Mouse (Mus musculus): Measurements from ENCODE around the gene Mtch2. TPM values are rescaled to one million over a fixed set of nuclear protein-coding genes. Genes with fewer than 3 reads are reported as not detected.

Gene Mtch2
- polyA plus RNA-seq (2014; fragmentation: Nextera tagmentation; extraction: Ambion mirVana): 220 and 227 TPM in 2 replicates

DNA sequence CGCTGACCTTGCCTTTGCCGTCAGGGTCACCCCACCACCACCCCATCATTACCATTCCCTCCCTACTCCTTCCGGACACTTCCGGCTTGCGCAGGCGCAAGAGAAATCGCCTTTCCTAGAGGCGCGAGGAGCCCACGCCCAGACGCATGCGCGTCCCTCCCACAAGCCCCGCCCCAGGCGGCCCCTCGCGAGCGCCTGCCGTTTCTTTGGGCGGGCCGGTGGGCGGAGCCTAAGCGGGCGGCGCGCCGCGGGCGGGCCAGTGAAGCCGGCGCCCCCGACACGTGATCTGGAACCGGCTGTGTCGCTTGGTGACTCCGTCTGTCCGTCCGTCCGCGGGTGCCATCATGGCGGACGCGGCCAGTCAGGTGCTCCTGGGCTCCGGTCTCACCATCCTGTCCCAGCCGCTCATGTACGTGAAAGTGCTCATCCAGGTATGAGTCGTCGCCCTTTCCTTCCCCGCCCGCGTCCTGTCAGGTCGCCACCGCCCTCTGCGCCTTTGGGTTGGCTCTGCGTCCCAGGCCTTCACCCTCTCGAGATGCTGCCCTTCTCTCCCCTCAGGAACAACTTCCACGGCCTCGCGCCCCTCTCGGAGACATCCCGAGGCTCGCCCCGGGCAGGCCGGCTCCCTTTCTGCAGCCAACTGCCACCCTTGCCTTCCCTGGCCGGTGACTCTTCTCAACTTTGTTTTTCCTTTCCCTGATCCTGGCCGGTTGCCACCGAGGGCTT is at the start of gene Mtch2:
Gene Mtch2 (plus strand): TSS at position 201 of the 726 bp plus-strand sequence.
- peak; percentile 96 for ATAC-seq (ENCODE audit: insufficient number of reproducible peaks, low FRiP score, low TSS enrichment, low read depth)
- WGBS: under 1% methylated on average over 61 of the region's 67 CpGs
- no peaks in the 10 kb centered on the region for H3K4me1 ChIP-seq (ENCODE audit: control insufficient read depth, insufficient read depth, low read length)
- H3K4me2 ChIP-seq (ENCODE audit: low read depth, severe bottlenecking): peak within 1 kb of the TSS; percentile 57
- peaks cover 2% of the 10 kb centered on the region; the same call in 1 of the 2 replicates for H3K36me3 ChIP-seq (ENCODE audit: control insufficient read depth, insufficient read depth, low read length)
- H3K4me3 ChIP-seq (ENCODE audit: low read depth, low read length): peak within 1 kb of the TSS; percentile 86
- H3K27ac ChIP-seq (replicated peaks; ENCODE audit: low read depth, low read length): peak within 1 kb of the TSS; percentile 36; the same call in 1 of the 2 replicates
- peak within 1 kb of the TSS; percentile 81 for H3K9ac ChIP-seq (ENCODE audit: low read length)
- H3K9me3 ChIP-seq (ENCODE audit: control insufficient read depth, low read length): no peaks in the 10 kb centered on the region
- peak; percentile 97 for DNase-seq (ENCODE audit: low spot score)
- H3K27me3 ChIP-seq (ENCODE audit: control insufficient read depth, insufficient read depth, low read length): no peaks in the 10 kb centered on the region

DNA sequence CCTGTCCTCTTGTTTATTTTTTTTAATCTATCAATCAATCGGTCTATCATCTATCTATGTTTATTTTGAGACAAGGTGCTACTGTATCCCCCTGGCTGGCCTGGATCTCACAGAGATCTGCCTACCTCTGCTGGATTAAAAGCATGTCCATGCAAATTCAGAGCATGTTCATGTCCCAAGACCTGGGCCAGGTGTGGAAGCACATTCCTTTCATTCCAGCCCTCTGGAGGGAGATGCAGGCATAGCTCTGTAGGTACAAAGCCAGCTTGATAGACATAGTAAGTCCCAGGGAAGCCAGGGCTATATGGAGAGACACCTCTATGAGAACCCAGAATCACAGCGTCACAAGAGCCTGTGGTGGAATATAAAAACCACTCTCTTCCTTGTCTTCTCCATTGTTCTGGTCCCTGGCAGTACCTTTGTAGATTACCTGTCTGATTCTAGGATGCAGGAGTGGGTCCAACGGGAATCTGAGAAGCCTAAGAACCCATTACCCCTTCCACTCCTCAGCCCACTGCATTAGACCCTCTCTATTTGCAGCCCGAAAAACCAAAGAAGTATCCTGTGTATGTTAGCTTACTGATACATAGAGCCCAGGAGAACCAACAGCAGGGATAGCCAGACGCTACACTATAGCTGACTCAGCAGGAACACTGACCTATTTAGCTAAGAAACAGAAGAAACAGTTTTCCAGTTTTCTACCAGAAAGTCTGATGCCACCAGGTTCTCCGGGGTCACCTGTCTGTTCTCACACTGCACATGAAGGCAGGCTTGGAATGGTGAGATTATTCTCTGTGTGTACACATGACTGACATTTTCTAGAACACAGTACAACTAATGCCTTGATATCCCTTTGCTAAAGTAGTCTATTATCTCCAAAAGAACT is 38.5 kb upstream of the Mtch2 start:
- H3K27ac ChIP-seq (replicated peaks; ENCODE audit: low read depth, low read length): no peak overlapping the region
- H3K36me3 ChIP-seq (ENCODE audit: control insufficient read depth, insufficient read depth, low read length): no peaks in the 10 kb centered on the region
- DNase-seq (ENCODE audit: low spot score) (no peak), ATAC-seq (ENCODE audit: insufficient number of reproducible peaks, low FRiP score, low TSS enrichment, low read depth) (no peak)
- H3K4me1 ChIP-seq (ENCODE audit: control insufficient read depth, insufficient read depth, low read length): no peaks in the 10 kb centered on the region
- no peaks in the 10 kb centered on the region for H3K9me3 ChIP-seq (ENCODE audit: control insufficient read depth, low read length)
- WGBS: 84% methylated on average over 6 of the region's 6 CpGs
- no peak overlapping the region for H3K4me3 ChIP-seq (ENCODE audit: low read depth, low read length)
- no peaks in the 10 kb centered on the region for H3K27me3 ChIP-seq (ENCODE audit: control insufficient read depth, insufficient read depth, low read length)
- no peak overlapping the region for H3K4me2 ChIP-seq (ENCODE audit: low read depth, severe bottlenecking)
- H3K9ac ChIP-seq (ENCODE audit: low read length): no peak overlapping the region

DNA sequence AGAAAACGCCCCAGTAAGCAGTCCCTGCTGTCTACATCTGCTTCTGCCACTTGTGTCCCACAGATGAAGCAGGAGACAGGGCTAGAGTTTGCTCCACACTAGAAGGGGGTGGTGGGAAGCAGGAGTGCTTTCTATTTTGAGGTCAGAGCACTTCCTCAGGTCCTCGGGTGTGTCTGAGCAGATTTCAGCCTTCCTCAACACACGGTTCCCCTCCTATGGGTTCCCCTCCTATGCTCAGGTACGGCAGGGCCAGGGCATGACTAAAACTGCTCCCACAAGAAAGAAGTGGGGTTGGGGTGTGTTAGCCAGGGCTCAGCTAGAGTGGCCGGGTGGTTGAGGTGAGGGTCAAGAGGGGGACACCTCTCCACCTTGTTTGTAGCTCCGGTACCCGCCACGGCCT is 36.2 kb upstream of the Mtch2 start:
- no peak overlapping the region for H3K4me2 ChIP-seq (ENCODE audit: low read depth, severe bottlenecking)
- ATAC-seq (ENCODE audit: insufficient number of reproducible peaks, low FRiP score, low TSS enrichment, low read depth): no peak
- H3K27me3 ChIP-seq (ENCODE audit: control insufficient read depth, insufficient read depth, low read length): no peaks in the 10 kb centered on the region
- H3K9ac ChIP-seq (ENCODE audit: low read length): no peak overlapping the region
- 88% methylated on average over 8 of the region's 8 CpGs for WGBS
- DNase-seq (ENCODE audit: low spot score): no peak
- H3K9me3 ChIP-seq (ENCODE audit: control insufficient read depth, low read length): no peaks in the 10 kb centered on the region
- no peaks in the 10 kb centered on the region for H3K36me3 ChIP-seq (ENCODE audit: control insufficient read depth, insufficient read depth, low read length)
- no peak overlapping the region for H3K4me3 ChIP-seq (ENCODE audit: low read depth, low read length)
- no peak overlapping the region for H3K27ac ChIP-seq (replicated peaks; ENCODE audit: low read depth, low read length)
- H3K4me1 ChIP-seq (ENCODE audit: control insufficient read depth, insufficient read depth, low read length): no peaks in the 10 kb centered on the region

DNA sequence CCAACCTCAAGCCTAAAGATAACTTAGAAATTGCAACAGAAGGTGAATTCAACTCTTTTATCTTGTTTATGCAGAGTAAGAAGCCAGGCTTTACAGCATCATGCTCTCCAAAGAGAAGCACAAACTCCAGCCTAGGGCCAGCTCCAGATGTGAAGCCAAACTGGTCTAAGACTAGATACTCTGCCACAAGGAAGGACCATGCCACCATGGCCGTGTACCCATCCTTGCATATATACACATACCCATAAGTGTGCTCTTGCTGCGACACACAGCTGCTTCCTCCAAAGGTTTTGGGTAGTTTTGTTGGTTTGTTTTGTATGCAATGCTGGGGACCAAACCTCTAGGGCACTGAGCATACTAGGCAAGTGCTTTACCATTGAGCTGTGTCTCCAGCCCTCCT is 31.7 kb upstream of the Mtch2 start:
- DNase-seq (ENCODE audit: low spot score) (no peak), ATAC-seq (ENCODE audit: insufficient number of reproducible peaks, low FRiP score, low TSS enrichment, low read depth) (no peak)
- Histone ChIP-seq H3K27ac (replicated peaks; ENCODE audit: low read depth, low read length) (no peak overlapping the region), H3K36me3 (ENCODE audit: control insufficient read depth, insufficient read depth, low read length) (no peaks in the 10 kb centered on the region), H3K9ac (ENCODE audit: low read length) (no peak overlapping the region), H3K4me2 (ENCODE audit: low read depth, severe bottlenecking) (no peak overlapping the region), H3K9me3 (ENCODE audit: control insufficient read depth, low read length) (no peaks in the 10 kb centered on the region), H3K4me3 (ENCODE audit: low read depth, low read length) (no peak overlapping the region), H3K4me1 (ENCODE audit: control insufficient read depth, insufficient read depth, low read length) (no peaks in the 10 kb centered on the region), H3K27me3 (ENCODE audit: control insufficient read depth, insufficient read depth, low read length) (no peaks in the 10 kb centered on the region)
- 89% methylated on average over 2 of the region's 2 CpGs for WGBS

DNA sequence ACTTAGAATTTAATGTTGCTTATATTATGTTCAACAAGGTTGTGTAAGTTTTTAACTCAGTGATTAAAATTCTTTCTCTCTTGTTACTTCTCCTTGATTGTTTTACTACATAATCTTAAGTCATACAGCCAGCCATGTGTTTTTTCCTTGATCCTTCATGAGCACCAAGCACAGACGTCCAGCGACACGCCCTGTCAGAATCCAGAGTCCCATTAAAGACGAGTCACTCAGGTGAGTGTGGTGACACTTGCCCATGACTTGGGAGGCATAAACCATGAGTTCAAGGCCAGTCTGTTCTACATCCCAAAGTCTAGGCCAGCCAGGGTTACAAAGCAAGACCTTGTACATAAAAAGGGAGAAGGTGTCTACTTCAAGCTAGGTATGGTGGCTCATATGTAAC is 30.8 kb upstream of the Mtch2 start:
- Histone ChIP-seq H3K9ac (ENCODE audit: low read length) (no peak overlapping the region), H3K4me1 (ENCODE audit: control insufficient read depth, insufficient read depth, low read length) (no peaks in the 10 kb centered on the region)
- DNase-seq (ENCODE audit: low spot score): no peak

DNA sequence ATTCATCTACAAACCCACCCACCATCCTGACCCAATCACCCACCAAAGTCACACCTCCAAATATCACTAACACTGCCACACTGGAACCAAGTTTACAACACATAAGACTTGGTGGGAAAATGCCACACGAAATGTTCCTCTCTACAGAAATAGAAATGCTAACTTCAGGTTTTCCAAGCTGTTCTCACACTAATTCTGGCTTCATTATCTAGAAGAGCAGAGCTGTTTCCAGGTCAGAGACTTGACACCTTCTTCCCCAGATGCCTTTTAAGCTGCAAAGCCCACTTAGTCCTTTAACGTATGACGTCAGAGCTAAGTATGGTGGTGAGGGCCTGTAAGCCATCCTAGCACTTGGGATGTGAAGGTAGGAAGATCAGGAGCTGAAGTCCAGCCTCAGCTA is 28.2 kb upstream of the Mtch2 start:
- ATAC-seq (ENCODE audit: insufficient number of reproducible peaks, low FRiP score, low TSS enrichment, low read depth) (no peak), DNase-seq (ENCODE audit: low spot score) (no peak)
- Histone ChIP-seq H3K9ac (ENCODE audit: low read length) (no peak overlapping the region), H3K27ac (replicated peaks; ENCODE audit: low read depth, low read length) (no peak overlapping the region), H3K4me1 (ENCODE audit: control insufficient read depth, insufficient read depth, low read length) (no peaks in the 10 kb centered on the region), H3K36me3 (ENCODE audit: control insufficient read depth, insufficient read depth, low read length) (no peaks in the 10 kb centered on the region), H3K4me3 (ENCODE audit: low read depth, low read length) (no peak overlapping the region), H3K9me3 (ENCODE audit: control insufficient read depth, low read length) (no peaks in the 10 kb centered on the region), H3K27me3 (ENCODE audit: control insufficient read depth, insufficient read depth, low read length) (no peaks in the 10 kb centered on the region), H3K4me2 (ENCODE audit: low read depth, severe bottlenecking) (no peak overlapping the region)
- WGBS: 82% methylated on average over 3 of the region's 3 CpGs

More for the DNA sequence above, 30.8 kb upstream of the Mtch2 start:
- 84% methylated on average over 4 of the region's 4 CpGs for WGBS
- Histone ChIP-seq H3K4me2 (ENCODE audit: low read depth, severe bottlenecking) (no peak overlapping the region), H3K27ac (replicated peaks; ENCODE audit: low read depth, low read length) (no peak overlapping the region), H3K36me3 (ENCODE audit: control insufficient read depth, insufficient read depth, low read length) (no peaks in the 10 kb centered on the region), H3K9me3 (ENCODE audit: control insufficient read depth, low read length) (no peaks in the 10 kb centered on the region), H3K27me3 (ENCODE audit: control insufficient read depth, insufficient read depth, low read length) (no peaks in the 10 kb centered on the region), H3K4me3 (ENCODE audit: low read depth, low read length) (no peak overlapping the region)
- no peak for ATAC-seq (ENCODE audit: insufficient number of reproducible peaks, low FRiP score, low TSS enrichment, low read depth)

DNA sequence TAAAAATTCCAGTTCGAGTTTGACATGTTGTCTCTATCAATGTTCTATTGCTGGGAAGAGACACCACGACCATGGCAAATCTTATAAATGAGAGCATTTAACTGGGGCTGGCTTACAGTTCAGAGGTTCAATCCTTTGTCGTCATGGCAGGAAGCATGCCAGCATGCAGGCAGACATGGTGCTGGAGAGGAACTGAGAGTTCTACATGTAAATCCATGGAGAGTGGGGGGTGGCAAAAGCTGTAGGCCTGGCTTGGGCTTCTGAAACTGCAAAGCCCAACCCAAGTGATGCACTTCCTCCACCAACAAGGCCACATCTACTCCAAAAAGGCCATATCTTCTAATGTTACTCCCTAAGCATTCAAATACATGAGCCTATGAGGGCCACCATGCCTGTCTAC is 26.1 kb upstream of the Mtch2 start:
- DNase-seq (ENCODE audit: low spot score) (no peak), ATAC-seq (ENCODE audit: insufficient number of reproducible peaks, low FRiP score, low TSS enrichment, low read depth) (no peak)
- H3K4me2 ChIP-seq (ENCODE audit: low read depth, severe bottlenecking): no peak overlapping the region
- H3K27me3 ChIP-seq (ENCODE audit: control insufficient read depth, insufficient read depth, low read length): no peaks in the 10 kb centered on the region
- no peaks in the 10 kb centered on the region for H3K9me3 ChIP-seq (ENCODE audit: control insufficient read depth, low read length)
- H3K36me3 ChIP-seq (ENCODE audit: control insufficient read depth, insufficient read depth, low read length): no peaks in the 10 kb centered on the region
- H3K4me1 ChIP-seq (ENCODE audit: control insufficient read depth, insufficient read depth, low read length): no peaks in the 10 kb centered on the region
- no peak overlapping the region for H3K27ac ChIP-seq (replicated peaks; ENCODE audit: low read depth, low read length)
- H3K9ac ChIP-seq (ENCODE audit: low read length): no peak overlapping the region
- WGBS: 87% methylated on average over 3 of the region's 3 CpGs
- no peak overlapping the region for H3K4me3 ChIP-seq (ENCODE audit: low read depth, low read length)

DNA sequence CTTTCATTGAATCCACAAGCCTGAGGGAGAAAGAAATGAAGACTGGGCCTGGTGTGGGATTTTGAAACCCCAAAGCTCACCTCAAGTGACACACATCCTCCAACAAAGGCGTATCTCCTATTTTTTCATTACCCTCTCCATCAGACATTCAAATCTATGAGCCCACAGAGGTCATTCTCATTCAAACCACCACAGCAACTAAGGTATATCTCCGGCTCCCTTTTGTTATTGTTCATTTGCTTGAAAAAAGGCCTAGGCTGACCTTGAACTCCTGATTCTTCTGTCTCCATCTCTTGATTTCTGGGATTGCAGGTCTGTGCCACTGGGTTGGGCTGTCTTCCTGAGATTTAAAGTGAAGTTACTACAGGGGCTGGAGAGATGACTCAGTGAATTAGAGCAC is 24.0 kb upstream of the Mtch2 start:
- no peak overlapping the region for H3K27ac ChIP-seq (replicated peaks; ENCODE audit: low read depth, low read length)
- H3K9me3 ChIP-seq (ENCODE audit: control insufficient read depth, low read length): no peaks in the 10 kb centered on the region
- H3K9ac ChIP-seq (ENCODE audit: low read length): no peak overlapping the region
- no peaks in the 10 kb centered on the region for H3K36me3 ChIP-seq (ENCODE audit: control insufficient read depth, insufficient read depth, low read length)
- no peaks in the 10 kb centered on the region for H3K4me1 ChIP-seq (ENCODE audit: control insufficient read depth, insufficient read depth, low read length)
- no peak for ATAC-seq (ENCODE audit: insufficient number of reproducible peaks, low FRiP score, low TSS enrichment, low read depth)
- H3K4me3 ChIP-seq (ENCODE audit: low read depth, low read length): no peak overlapping the region
- DNase-seq (ENCODE audit: low spot score): no peak
- no peaks in the 10 kb centered on the region for H3K27me3 ChIP-seq (ENCODE audit: control insufficient read depth, insufficient read depth, low read length)
- 90% methylated on average over 2 of the region's 2 CpGs for WGBS
- no peak overlapping the region for H3K4me2 ChIP-seq (ENCODE audit: low read depth, severe bottlenecking)
